Mouse (Mus musculus) liver, embryonic 12.5 days (tissue): ENCODE data around the gene Armh3. TPM values are rescaled to one million over a fixed set of nuclear protein-coding genes. Genes with fewer than 3 reads are reported as not detected.
A peak's percentile ranks its signal among the peaks of the same experiment; 100 is the strongest.
"Not testable (repeated sequence)": the region's sequence is repeated elsewhere in the genome, so short reads cannot be mapped to it uniquely, and the experiment has no call there.

ENCODE experiments used
- ATAC-seq: fragments of 200-750 bp; cut with Nextera tagmentation; 2 replicates; pipeline ENCODE4 v1.8.0; 2017; ENCODE audit warnings: moderate number of reproducible peaks, mild to moderate bottlenecking, moderate library complexity
- H3K27ac ChIP-seq: fragments of 300-500 bp; sonication (generic); 2 replicates; pipeline ENCODE4 v1.5.1; 2016; ENCODE audit warnings: mild to moderate bottlenecking
- H3K27me3 ChIP-seq: fragments of 300-500 bp; sonication (generic); replicated peaks from 2 replicates; pipeline ENCODE4 v1.6.1; 2016; ENCODE audit warnings: mild to moderate bottlenecking, moderate library complexity
- H3K36me3 ChIP-seq: fragments of 300-500 bp; sonication (generic); 2 replicates; pipeline ENCODE4 v1.6.1; 2016; ENCODE audit warnings: mild to moderate bottlenecking, moderate library complexity
- H3K4me1 ChIP-seq: fragments of 300-500 bp; sonication (generic); 2 replicates; pipeline ENCODE4 v1.6.1; 2016
- H3K4me2 ChIP-seq: fragments of 300-500 bp; sonication (generic); 2 replicates; pipeline ENCODE4 v1.6.1; 2016; ENCODE audit warnings: mild to moderate bottlenecking, moderate library complexity
- H3K4me3 ChIP-seq: fragments of 300-500 bp; sonication (generic); 2 replicates; pipeline ENCODE4 v1.5.1; 2016; ENCODE audit warnings: mild to moderate bottlenecking, moderate library complexity
- H3K9ac ChIP-seq: fragments of 300-500 bp; sonication (generic); 2 replicates; pipeline ENCODE4 v1.6.1; 2016; ENCODE audit warnings: mild to moderate bottlenecking, moderate library complexity
- H3K9me3 ChIP-seq: fragments of 300-500 bp; sonication (generic); replicated peaks from 2 replicates; pipeline ENCODE4 v1.6.1; 2016; ENCODE audit warnings: mild to moderate bottlenecking, moderate library complexity
- WGBS: fragments of 180-500 bp; shearing (Covaris S2); methylation state at CpG from one replicate; pipeline ENCODE4 v1.1.7; 2016; ENCODE audit not compliant: insufficient replicate concordance; 5-methylcytosine and 5-hydroxymethylcytosine counted together
- polyA plus RNA-seq: library from polyadenylated mRNA; unstranded; fragments of >200 nt; fragmentation: Nextera tagmentation; extraction: Ambion mirVana; gene quantifications from 2 replicates; pipeline ENCODE4 v1.2.1, GENCODE M21; 2016

The Armh3 gene
- polyA plus RNA-seq, 1 experiment from 2014 or later = 6.5 TPM

- Histone ChIP-seq H3K9ac (no peak overlapping the region), H3K4me2 (no peak overlapping the region), H3K27me3 (no peaks in the 10 kb centered on the region; the same call in none of the 2 replicates), H3K27ac (no peak overlapping the region), H3K36me3 (peaks cover 10% of the 10 kb centered on the region; the same call in 1 of the 2 replicates), H3K4me1 (peaks cover 38% of the 10 kb centered on the region), H3K4me3 (no peak overlapping the region), H3K9me3 (no peaks in the 10 kb centered on the region)
- no peak for ATAC-seq
- WGBS = 64% methylated on average over 9 of the region's 9 CpGs
Measured at GRCm38 (mm10) chr19:46002279-46002678, 4.0 kb upstream of the Armh3 start.

DNA sequence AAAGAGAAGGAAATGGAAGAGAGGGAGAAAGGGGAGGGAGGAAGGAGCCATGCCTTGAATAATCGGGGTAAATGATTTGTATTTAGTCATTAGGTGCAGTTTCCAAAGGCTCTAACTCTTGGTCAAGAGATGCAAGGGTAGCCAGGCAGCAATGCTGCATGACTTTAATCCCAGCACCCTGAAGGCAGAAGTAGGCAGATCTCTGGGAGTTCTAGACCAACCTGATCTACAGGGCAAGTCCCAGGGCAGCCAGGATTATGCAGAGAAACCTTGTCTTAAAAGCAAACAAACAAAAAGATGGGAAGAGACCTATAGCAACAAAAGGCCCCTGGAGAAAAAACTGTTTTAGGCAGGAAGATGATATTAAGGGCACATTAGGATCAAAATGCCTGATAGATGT is 1.1 kb upstream of the Armh3 start:
- no peak for ATAC-seq
- peaks cover 7% of the 10 kb centered on the region; the same call in 1 of the 2 replicates for H3K36me3 ChIP-seq
- H3K4me2 ChIP-seq = peak overlapping the region; percentile 88; the same call in 1 of the 2 replicates
- peaks cover 31% of the 10 kb centered on the region for H3K4me1 ChIP-seq
- no peak overlapping the region for H3K4me3 ChIP-seq
- H3K9ac ChIP-seq = no peak overlapping the region
- H3K27ac ChIP-seq = no peak overlapping the region
- H3K27me3 ChIP-seq = no peaks in the 10 kb centered on the region; the same call in none of the 2 replicates
- H3K9me3 ChIP-seq = 0 out of 2 replicates have a peak, but pooled peaks cover 3% of the 10 kb centered on the region
- WGBS = 44% methylated on average over 1 of the region's 1 CpGs

DNA sequence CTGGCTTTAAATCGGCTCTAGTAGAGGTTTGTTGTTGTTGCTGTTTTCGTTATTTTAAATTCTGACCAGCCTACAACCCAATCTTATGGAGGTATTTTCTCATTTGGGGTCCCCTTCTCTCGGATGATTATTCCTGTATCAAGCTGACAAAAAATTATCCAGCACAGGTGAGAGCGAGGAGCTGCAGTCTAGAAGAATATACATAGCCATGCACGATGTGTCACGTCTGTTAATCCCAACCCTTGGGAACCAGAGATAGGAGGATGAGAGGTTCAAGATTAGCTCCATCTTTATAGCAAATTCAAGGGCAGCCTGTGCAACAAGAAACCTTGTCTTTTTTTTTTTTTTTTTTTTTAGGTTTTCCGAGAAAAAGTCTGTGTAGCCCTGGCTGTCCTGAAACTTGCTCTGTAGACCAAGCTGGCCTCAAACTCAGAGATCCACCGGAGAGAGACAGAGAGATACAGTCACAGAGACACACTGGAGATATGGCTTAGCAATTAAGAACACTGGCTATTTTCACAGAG is 468 bp upstream of the Armh3 start:
- peak overlapping the region; percentile 79 for H3K4me3 ChIP-seq
- peak overlapping the region; percentile 88 for H3K4me2 ChIP-seq
- WGBS = 9% methylated on average over 8 of the region's 8 CpGs
- H3K9ac ChIP-seq = peak overlapping the region; percentile 86; the same call in 1 of the 2 replicates
- H3K27me3 ChIP-seq = no peaks in the 10 kb centered on the region; the same call in none of the 2 replicates
- no peak for ATAC-seq
- peaks cover 8% of the 10 kb centered on the region; the same call in 1 of the 2 replicates for H3K36me3 ChIP-seq
- peaks cover 25% of the 10 kb centered on the region for H3K4me1 ChIP-seq
- 0 out of 2 replicates have a peak, but pooled peaks cover 4% of the 10 kb centered on the region for H3K9me3 ChIP-seq
- no peak overlapping the region for H3K27ac ChIP-seq

- no peak for ATAC-seq
- peak overlapping the region; percentile 79 for H3K4me3 ChIP-seq
- H3K9me3 ChIP-seq = 0 out of 2 replicates have a peak, but pooled peaks cover 4% of the 10 kb centered on the region
- peaks cover 8% of the 10 kb centered on the region; the same call in 1 of the 2 replicates for H3K36me3 ChIP-seq
- WGBS = 46% methylated on average over 5 of the region's 5 CpGs
- H3K4me2 ChIP-seq = peak overlapping the region; percentile 88
- H3K4me1 ChIP-seq = peaks cover 16% of the 10 kb centered on the region; the same call in 1 of the 2 replicates
- peak overlapping the region; percentile 86 for H3K9ac ChIP-seq
- peak overlapping the region; percentile 85; the same call in 1 of the 2 replicates for H3K27ac ChIP-seq
- no peaks in the 10 kb centered on the region; the same call in none of the 2 replicates for H3K27me3 ChIP-seq
Measured at GRCm38 (mm10) chr19:45997365-45997764, 923 bp downstream of the Armh3 start.

DNA sequence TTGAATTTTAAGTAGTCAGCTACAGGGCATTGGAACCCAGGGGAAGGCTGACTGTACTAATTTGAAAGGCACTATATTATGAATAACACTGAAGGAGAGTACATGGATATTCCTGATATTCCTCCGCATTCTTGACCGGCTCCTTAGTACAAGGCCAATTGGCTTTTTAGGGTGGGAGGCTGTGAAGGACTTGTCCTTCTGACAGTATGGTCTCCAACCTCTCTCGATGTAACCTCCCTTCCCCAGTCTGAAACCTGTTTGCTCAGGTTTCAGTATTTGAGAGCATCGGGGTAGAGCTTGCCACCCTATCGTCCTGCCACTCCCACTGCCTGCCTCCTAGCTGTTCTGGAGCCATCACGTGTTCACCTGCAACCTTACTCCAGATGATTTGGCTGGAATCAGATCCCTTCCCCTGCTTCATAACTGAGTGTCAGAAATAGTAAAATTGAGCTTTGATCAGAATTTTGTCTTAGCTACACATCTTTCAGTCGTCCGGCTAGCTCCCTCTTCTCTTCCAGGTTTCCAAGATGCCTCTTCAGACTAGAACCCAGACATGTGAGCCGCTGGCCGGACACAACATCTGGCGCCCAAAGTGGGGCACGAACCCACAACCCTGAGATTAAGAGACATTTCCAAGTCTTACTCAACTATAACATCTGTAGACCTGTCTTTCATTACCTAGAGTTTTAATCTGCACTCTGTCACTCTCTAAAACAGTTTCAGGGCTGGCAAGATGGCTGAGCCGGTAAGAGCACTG is 4.1 kb downstream of the Armh3 start:
- Histone ChIP-seq H3K27me3 (no peaks in the 10 kb centered on the region), H3K9ac (no peak overlapping the region), H3K9me3 (0 out of 2 replicates have a peak, but pooled peaks cover 4% of the 10 kb centered on the region), H3K36me3 (peaks cover 8% of the 10 kb centered on the region; the same call in 1 of the 2 replicates), H3K4me3 (no peak overlapping the region), H3K4me1 (peaks cover 15% of the 10 kb centered on the region; the same call in 1 of the 2 replicates), H3K27ac (no peak overlapping the region), H3K4me2 (no peak overlapping the region)
- WGBS = 87% methylated on average over 13 of the region's 13 CpGs
- ATAC-seq = no peak

DNA sequence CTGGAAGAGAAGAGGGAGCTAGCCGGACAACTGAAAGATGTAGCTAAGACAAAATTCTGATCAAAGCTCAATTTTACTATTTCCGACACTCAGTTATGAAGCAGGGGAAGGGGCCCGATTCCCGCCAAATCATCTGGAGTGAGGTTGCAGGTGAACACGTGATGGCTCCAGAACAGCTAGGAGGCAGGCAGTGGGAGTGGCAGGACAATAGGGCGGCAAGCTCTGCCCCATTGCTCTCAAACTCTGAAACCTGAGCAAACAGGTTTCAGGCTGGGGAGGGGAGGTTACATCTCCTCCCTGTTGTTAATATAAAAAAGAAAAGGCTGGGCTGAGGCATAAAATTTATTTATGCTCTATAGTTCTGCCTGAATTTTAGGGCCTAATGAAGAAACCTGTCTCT is 4.8 kb downstream of the Armh3 start:
- WGBS = 78% methylated on average over 6 of the region's 6 CpGs
- H3K4me2 ChIP-seq, H3K36me3 ChIP-seq, ATAC-seq, H3K9me3 ChIP-seq, H3K27ac ChIP-seq, H3K9ac ChIP-seq, H3K27me3 ChIP-seq, H3K4me3 ChIP-seq: not testable (repeated sequence)
- peaks cover 10% of the 10 kb centered on the region; the same call in 1 of the 2 replicates for H3K4me1 ChIP-seq

DNA sequence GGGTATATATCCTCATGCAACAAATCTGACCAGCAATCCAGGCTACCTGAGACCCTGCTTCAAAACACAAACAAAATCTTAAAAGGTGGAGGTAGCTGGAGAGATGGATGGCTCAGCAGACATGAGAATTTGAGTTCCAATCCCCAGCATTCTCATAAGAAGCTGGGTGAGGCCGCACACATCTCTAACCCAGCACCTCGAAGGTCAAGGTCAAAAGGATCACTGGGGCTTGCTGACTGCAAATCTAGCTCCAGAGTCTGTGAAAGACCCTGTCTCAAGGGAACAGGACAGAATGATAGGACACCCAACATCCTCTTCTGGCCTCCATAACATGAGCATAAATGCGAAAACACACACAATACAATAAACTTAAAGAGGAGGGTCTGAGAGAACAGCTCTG is 7.1 kb downstream of the Armh3 start:
- Histone ChIP-seq H3K9ac (no peak overlapping the region), H3K4me2 (no peak overlapping the region), H3K4me3 (no peak overlapping the region), H3K9me3 (0 out of 2 replicates have a peak, but pooled peaks cover 4% of the 10 kb centered on the region), H3K36me3 (peaks cover 8% of the 10 kb centered on the region; the same call in 1 of the 2 replicates), H3K4me1 (no peaks in the 10 kb centered on the region), H3K27me3 (no peaks in the 10 kb centered on the region), H3K27ac (no peak overlapping the region)
- 80% methylated on average over 3 of the region's 3 CpGs for WGBS
- ATAC-seq = no peak

DNA sequence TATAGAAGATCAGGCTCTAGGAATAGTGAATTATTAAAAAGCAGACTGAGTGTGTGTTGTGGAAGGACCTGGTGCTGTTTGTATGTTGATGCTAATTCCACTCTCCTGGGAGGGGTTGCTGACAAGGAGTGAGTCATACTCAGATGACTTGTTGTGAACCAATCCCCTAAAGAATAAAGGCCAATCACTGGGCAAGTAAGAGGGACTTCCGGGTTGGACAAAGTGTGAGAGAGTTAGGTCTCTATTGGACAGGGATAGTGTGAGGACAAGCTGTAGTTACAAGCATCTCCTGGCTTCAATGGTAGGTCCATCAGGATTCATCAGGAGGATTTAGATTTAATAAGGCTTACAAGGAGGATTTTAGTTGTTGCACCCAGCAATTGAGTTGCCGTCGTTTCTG is 10.1 kb downstream of the Armh3 start:
- no peak overlapping the region for H3K4me2 ChIP-seq
- no peaks in the 10 kb centered on the region for H3K27me3 ChIP-seq
- no peaks in the 10 kb centered on the region for H3K9me3 ChIP-seq
- WGBS = 84% methylated on average over 3 of the region's 3 CpGs
- H3K9ac ChIP-seq = no peak overlapping the region
- no peak overlapping the region for H3K27ac ChIP-seq
- no peaks in the 10 kb centered on the region for H3K4me1 ChIP-seq
- H3K36me3 ChIP-seq = no peaks in the 10 kb centered on the region
- ATAC-seq = no peak
- H3K4me3 ChIP-seq = no peak overlapping the region

GRCm38 (mm10) chr19:45984379-45984778 is 13.9 kb downstream of the Armh3 start:
- Histone ChIP-seq H3K4me3 (no peak overlapping the region), H3K9me3 (no peaks in the 10 kb centered on the region), H3K4me2 (no peak overlapping the region), H3K27me3 (no peaks in the 10 kb centered on the region), H3K27ac (no peak overlapping the region), H3K4me1 (no peaks in the 10 kb centered on the region), H3K9ac (no peak overlapping the region), H3K36me3 (no peaks in the 10 kb centered on the region)
- no peak for ATAC-seq

GRCm38 (mm10) chr19:45960770-45961169 is 37.5 kb downstream of the Armh3 start:
- H3K4me1 ChIP-seq = no peaks in the 10 kb centered on the region
- H3K4me2 ChIP-seq = no peak overlapping the region
- no peak overlapping the region for H3K9ac ChIP-seq
- H3K4me3 ChIP-seq = no peak overlapping the region
- H3K27me3 ChIP-seq = no peaks in the 10 kb centered on the region
- no peak overlapping the region for H3K27ac ChIP-seq
- ATAC-seq = no peak
- H3K36me3 ChIP-seq = peaks cover 17% of the 10 kb centered on the region; the same call in 1 of the 2 replicates
- no peaks in the 10 kb centered on the region for H3K9me3 ChIP-seq
- WGBS = 56% methylated on average over 5 of the region's 5 CpGs

DNA sequence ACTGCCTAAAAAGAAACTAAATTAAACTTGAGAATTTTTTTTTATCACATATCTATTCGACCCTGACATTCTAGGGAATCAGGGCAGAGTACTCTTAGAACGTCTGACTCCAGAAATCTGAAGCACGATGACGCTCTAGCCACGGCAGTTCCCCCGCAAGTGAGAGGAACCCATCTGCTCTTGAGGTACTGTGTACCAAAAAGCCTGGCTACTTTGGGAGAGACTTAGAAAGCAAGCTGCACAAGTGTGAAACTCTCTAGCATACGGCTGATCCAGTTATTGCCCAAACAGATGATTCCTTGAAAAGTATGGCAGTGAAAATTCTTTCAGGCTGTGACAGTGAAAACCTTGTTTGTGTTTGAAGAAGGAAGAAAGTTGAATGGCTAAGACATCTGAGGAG is 41.6 kb downstream of the Armh3 start:
- Histone ChIP-seq H3K4me3 (no peak overlapping the region), H3K4me1 (no peaks in the 10 kb centered on the region), H3K36me3 (peaks cover 9% of the 10 kb centered on the region; the same call in 1 of the 2 replicates), H3K27ac (no peak overlapping the region), H3K27me3 (no peaks in the 10 kb centered on the region), H3K4me2 (no peak overlapping the region), H3K9ac (no peak overlapping the region), H3K9me3 (no peaks in the 10 kb centered on the region)
- 78% methylated on average over 7 of the region's 7 CpGs for WGBS
- ATAC-seq = no peak

GRCm38 (mm10) chr19:45953286-45953685 is 45.0 kb downstream of the Armh3 start:
- no peak overlapping the region for H3K27ac ChIP-seq
- no peak overlapping the region for H3K9ac ChIP-seq
- no peaks in the 10 kb centered on the region for H3K4me1 ChIP-seq
- no peak overlapping the region for H3K4me3 ChIP-seq
- H3K4me2 ChIP-seq = no peak overlapping the region
- no peak for ATAC-seq
- 12% methylated on average over 3 of the region's 3 CpGs for WGBS
- no peaks in the 10 kb centered on the region for H3K27me3 ChIP-seq
- H3K9me3 ChIP-seq = no peaks in the 10 kb centered on the region
- H3K36me3 ChIP-seq = peaks cover 12% of the 10 kb centered on the region; the same call in 1 of the 2 replicates
